Mouse (Mus musculus): ENCODE results near the gene Glyatl3.

Gene Glyatl3

DNA sequence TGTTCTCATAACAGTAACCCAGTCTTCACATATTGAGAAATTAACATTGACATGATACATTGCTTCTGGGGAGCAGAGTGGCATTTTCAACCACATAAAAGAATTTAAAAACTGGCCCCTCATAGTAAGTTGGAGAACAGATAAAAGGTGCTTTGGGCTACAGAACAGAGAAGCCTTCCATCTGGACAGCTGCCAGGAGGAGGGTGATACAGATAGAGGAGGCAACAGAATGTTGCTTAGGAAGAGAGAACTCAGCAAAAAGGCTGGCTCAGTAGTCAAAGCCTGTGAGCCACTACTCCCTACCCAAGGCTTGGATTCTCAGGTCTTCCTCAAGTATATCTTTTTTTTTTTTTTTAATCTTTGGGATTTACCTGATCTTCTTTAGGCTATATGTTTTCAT lies 59.1 kb downstream of the Glyatl3 start:
- no peak for DNase-seq
